Mouse (Mus musculus) heart, adult 2 months (tissue): ENCODE measurements around the gene Ginm1.

Experiments used
- CTCF ChIP-seq: fragments of 200-600 bp; IDR thresholded peaks from 2 replicates; pipeline ENCODE4 v1.8.1; 2022; ENCODE audit warnings: antibody characterized with exemption, mild to moderate bottlenecking, moderate library complexity
- EP300 ChIP-seq: fragments of 200-500 bp; IDR thresholded peaks from 2 replicates; pipeline ENCODE4 v1.6.1; 2011; ENCODE audit warnings: low read depth, low read length, control low read depth; ENCODE audit not compliant: insufficient read depth
- POLR2A ChIP-seq: fragments of 200-500 bp; IDR thresholded peaks from 2 replicates; pipeline ENCODE4 v1.6.1; 2011; ENCODE audit warnings: mild to moderate bottlenecking, low read depth, low read length, control low read depth; ENCODE audit not compliant: insufficient read depth

- no peak for TF ChIP-seq CTCF
- TF ChIP-seq EP300, result no peak
- no peak for TF ChIP-seq POLR2A
Observed at GRCm38 (mm10) chr10:7824663-7825280, 32.1 kb upstream of the Ginm1 start.
